Comparison of ENCODE assay signal across 8 mouse cellular contexts in the genomic region with DNA sequence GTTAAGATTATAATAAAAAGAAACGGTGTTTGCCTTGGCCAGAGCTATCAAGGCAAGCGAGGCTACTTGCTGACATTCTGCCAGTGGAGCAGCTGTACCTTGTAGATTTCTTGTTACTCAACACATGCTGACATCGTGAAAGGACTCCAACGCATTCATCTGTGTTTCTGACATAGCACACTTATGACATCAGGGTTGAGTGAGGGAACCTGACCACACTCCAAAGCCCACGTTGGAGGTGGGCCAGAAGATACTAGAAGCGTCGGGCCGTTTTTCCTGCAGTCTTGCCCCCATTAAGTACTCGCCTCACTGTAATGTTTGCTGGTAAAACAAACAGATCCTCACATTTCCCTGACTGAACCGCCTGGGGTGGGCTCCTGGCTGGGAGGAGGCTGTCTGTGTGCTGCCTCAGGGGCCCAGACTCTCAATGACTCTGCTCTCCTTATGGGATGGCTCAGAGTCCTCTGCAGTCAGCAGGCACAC.
DNase-seq lines count a peak whose midpoint lies in the region; ATAC-seq and TF ChIP-seq lines count a peak whose summit lies in the region.

No protein-coding gene starts in this region.

- no peak for DNase-seq in hindbrain, embryonic 14.5 days (ENCODE audit: low spot score)
- peak; percentile 76 for DNase-seq in brain, embryonic 14.5 days (ENCODE audit: low read depth)
- DNase-seq in heart, embryonic 10.5 days (ENCODE audit: low spot score): peak; percentile 83
- DNase-seq in kidney, postnatal 36 days: peak; percentile 55 to 65
- no peak for DNase-seq in spleen, postnatal 4 days (ENCODE audit: low spot score in 2 of 2)
- DNase-seq in adrenal gland, postnatal 36 days: no peak

- H3K27ac ChIP-seq in hindbrain, embryonic 12.5 days: peak overlapping the region; percentile 17; the same call in 1 of the 2 replicates
- no peak overlapping the region for H3K27ac ChIP-seq in hindbrain, embryonic 14.5 days
- H3K27ac ChIP-seq in heart, embryonic 10.5 days: peak overlapping the region; percentile 69

- H3K9ac ChIP-seq in hindbrain, embryonic 12.5 days: no peak overlapping the region
- H3K9ac ChIP-seq in hindbrain, embryonic 14.5 days: no peak overlapping the region; the same call in 1 of the 2 replicates

- no peaks in the 10 kb centered on the region for H3K36me3 ChIP-seq in hindbrain, embryonic 12.5 days
- H3K36me3 ChIP-seq in hindbrain, embryonic 14.5 days (replicated peaks; ENCODE audit: control insufficient read depth, insufficient read depth): no peaks in the 10 kb centered on the region
- no peaks in the 10 kb centered on the region for H3K36me3 ChIP-seq in heart, embryonic 10.5 days

- WGBS in hindbrain, embryonic 12.5 days: 60% methylated on average over 10 of the region's 10 CpGs
- WGBS in hindbrain, embryonic 14.5 days: 64% methylated on average over 10 of the region's 10 CpGs
- 19% methylated on average over 10 of the region's 10 CpGs for WGBS in heart, embryonic 10.5 days

- no peaks in the 10 kb centered on the region for H3K9me3 ChIP-seq in hindbrain, embryonic 12.5 days (replicated peaks)
- no peaks in the 10 kb centered on the region for H3K9me3 ChIP-seq in hindbrain, embryonic 14.5 days (ENCODE audit: control insufficient read depth, low read length)
- no peaks in the 10 kb centered on the region for H3K9me3 ChIP-seq in heart, embryonic 10.5 days

- no peak for TF ChIP-seq POLR2A in brain, embryonic 14.5 days (IDR thresholded peaks at IDR 0.05; ENCODE audit: borderline replicate concordance, extremely low read depth, insufficient read depth, insufficient read length, poor library complexity, severe bottlenecking)

- peaks cover 13% of the 10 kb centered on the region for H3K4me1 ChIP-seq in hindbrain, embryonic 12.5 days
- no peaks in the 10 kb centered on the region for H3K4me1 ChIP-seq in hindbrain, embryonic 14.5 days (replicated peaks; ENCODE audit: control insufficient read depth, insufficient read depth, low read length)
- H3K4me1 ChIP-seq in heart, embryonic 10.5 days: peaks cover 50% of the 10 kb centered on the region

- TF ChIP-seq CTCF in brain, embryonic 14.5 days (IDR thresholded peaks at IDR 0.05; ENCODE audit: borderline replicate concordance, extremely low read depth, insufficient read depth, insufficient read length): no peak

- no peak for ATAC-seq in hindbrain, embryonic 12.5 days (ENCODE audit: low FRiP score)
- ATAC-seq in hindbrain, embryonic 14.5 days (ENCODE audit: low FRiP score): no peak
- ATAC-seq in megakaryocyte, adult 5-6 weeks (ENCODE audit: poor library complexity, severe bottlenecking): no peak

- no peaks in the 10 kb centered on the region for H3K27me3 ChIP-seq in hindbrain, embryonic 12.5 days
- H3K27me3 ChIP-seq in hindbrain, embryonic 14.5 days (ENCODE audit: control insufficient read depth, insufficient read depth, low read length): no peaks in the 10 kb centered on the region
- H3K27me3 ChIP-seq in heart, embryonic 10.5 days (ENCODE audit: insufficient read depth, poor library complexity, severe bottlenecking): no peaks in the 10 kb centered on the region

- H3K4me2 ChIP-seq in hindbrain, embryonic 12.5 days (replicated peaks): no peak overlapping the region
- no peak overlapping the region for H3K4me2 ChIP-seq in hindbrain, embryonic 14.5 days (replicated peaks)

- no peak overlapping the region for H3K4me3 ChIP-seq in hindbrain, embryonic 12.5 days
- H3K4me3 ChIP-seq in hindbrain, embryonic 14.5 days (replicated peaks; ENCODE audit: low read length): no peak overlapping the region
- H3K4me3 ChIP-seq in heart, embryonic 10.5 days: no peak overlapping the region

Comparison
In these comparisons a context has a peak if more than half of its experiments do, and no peak if none do; other contexts are left out.
1. DNase-seq: peak in brain, embryonic 14.5 days (single experiment), heart, embryonic 10.5 days (single experiment) and kidney, postnatal 36 days (2 of 2); none in hindbrain, embryonic 14.5 days (single experiment), spleen, postnatal 4 days (0 of 2) and adrenal gland, postnatal 36 days (0 of 2).